Mouse (Mus musculus) frontal cortex, adult 2 months (tissue): ENCODE measurements at regions not wholly inside any gene's neighbourhood (a gene's known extent, or its start where the extent isn't known, plus 50 kb on each side); places are given as distances from the start of the nearest gene placed in this dataset.

ENCODE experiments used
- DNase-seq, 2 experiments: peaks; one replicate each; pipeline ENCODE4 v3.0.0; 2022; ENCODE audit warnings: low spot score in 1 of 2; ENCODE audit errors: extremely low spot score in 1 of 2

DNA sequence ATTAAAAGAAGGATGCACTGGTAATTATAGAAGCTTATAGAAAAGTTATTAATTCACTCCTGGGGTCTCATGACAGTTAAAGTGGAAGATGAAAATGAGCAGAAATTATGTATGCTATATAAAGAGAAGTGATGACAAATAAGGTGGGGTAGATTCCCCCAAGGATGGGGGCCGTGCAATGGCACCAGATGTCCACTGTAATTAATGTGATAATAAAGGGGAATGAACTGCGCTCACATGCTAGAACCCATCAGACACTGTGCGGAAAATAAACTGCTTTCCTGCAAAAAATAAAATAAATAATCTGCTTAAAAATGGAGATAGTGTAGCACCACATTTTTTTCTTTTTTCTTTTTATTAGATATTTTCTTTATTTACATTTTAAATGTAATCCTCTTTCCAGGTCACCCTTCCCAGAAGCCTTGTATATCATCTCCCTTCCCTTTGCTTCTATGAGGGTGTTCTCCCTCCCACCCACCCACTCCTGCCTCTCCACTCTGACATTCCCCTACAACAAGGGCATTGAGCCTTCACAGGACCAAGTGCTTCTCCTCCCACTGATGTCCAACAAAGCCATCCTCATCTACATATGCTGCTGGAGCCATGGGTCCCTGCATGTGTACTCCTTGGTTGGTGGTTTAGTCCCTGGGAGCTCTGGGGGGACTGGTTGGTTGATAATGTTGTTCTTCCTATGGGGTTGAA, 934.0 kb upstream of the Pcdh20 start:
- no peak for DNase-seq

DNA sequence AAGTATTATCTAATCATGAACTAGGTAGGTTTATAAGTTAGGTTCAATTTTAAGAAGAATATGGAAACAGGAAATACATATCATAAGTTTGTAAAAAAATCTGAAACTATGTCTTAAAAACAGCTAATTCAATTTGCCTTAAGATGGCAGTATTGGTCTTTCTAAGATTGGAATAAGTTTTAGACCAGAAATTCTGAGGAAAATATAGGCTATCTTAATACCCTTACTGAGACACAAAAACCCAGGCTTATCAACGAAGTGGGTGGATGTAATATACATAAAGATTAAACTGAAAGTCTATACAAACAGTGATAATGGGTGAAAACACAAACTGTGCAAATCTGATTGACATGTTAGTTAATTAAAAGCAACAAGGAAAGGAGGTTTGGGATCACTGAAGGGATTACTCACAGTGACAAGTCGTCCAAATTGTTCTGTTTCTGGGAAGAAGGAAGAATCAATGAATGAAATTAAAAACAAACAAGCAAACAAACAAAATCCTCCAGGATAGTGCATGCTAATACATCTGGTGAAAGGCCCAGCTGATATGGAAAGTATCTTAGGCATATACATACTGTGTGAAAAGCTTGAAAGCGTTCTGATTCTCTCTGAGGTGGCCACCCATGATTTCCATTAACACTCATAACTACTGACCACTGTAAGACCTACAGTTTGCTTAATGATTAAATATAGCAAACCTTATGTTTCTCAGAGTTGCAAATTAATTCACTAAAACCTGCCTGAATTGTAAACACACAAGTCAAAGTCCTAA, 931.6 kb upstream of the Pcdh20 start:
- DNase-seq = peak in 1 of 2 experiments; percentile 13

DNA sequence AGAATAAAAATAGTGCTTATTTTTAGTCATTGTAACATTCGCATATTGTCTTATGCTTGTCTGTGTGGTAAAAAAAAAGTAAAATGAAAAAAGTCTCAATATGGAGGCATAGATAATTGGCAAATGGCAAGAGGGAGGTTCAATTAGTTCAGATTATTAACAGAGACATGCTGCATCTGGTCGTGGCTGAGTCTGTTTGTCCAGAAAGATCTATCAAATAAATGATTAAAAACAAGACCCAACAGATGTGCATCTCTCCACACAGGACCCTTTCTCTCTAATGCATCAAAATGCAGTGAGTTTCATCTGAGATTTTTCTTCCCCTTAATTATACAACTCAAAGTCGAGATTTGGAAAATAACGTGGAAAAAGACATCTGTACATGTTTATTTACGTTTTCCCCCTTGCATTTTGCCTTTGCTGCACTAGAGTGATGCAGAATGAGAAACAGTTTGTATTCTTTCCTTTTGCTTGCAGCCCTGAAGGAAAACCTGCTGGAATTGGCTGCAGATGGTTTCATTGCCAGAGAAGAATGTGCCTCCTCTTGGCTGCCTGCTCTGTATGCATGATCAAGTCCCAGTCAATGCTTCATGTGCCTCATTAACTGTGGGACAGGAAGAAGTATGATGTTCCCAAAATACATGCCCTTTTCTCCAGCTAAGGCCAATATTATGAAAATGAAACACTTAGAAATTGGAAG, 886.0 kb upstream of the Pcdh20 start:
- DNase-seq = no peak

DNA sequence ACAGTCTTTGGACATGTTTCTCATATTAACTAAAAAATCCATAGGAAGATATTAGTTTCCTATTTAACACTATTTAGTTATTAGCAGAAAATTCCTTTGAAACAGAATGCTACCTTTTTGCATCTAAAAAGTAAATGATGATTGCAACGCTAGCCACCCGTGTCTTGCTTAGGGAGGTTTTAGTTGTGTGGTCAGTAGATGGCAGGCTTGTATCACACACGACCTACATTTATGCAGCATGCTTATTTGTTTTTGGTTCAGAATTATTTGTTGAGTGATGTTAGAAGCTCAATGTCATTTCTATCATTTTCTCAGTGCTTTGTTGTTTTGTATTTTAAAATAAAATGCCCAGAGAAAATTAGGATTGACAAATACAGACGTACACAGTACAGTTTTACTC, 876.8 kb upstream of the Pcdh20 start:
- peak in 1 of 2 experiments; percentile 35 for DNase-seq

DNA sequence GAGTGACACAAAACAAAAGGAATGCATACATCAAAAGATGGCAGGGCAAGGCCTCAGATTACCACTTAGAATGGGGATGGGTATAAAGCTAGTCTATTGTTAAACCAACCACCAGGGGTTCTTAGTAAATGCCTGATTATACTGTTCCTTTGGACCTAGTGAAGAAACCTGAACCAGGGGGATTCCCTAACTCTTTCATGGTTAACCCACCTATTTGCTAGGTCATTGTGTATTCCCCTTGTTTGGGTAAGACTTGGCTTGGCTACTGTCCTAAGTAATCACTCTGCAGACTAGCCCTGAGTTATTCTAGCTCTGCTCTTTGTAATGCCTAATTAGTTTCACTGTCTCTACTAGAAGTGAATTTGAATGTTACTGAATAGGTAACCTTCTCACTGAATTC, 853.9 kb upstream of the Pcdh20 start:
- no peak for DNase-seq

DNA sequence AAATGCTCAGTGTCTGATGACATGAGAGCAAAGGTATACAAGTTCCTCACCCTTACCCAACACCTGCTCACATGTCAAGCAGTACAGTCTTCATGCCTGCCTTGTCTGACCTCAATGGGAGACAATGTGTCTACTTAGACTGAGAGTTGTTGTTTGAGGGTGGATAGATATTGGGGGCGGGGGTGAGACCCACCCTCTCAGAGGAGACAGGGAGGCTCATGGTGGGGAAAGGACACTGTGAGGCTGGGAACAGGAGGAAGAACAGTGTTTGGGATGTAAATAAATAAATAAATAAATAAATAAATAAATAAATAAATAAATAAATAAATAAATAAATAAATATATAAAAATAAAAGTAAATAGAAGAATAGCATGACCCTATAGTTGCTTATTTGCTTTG, 837.3 kb upstream of the Pcdh20 start:
- DNase-seq = no peak
